Mouse (Mus musculus): ENCODE data around the gene Cdip1. TPM values are rescaled to one million over a fixed set of nuclear protein-coding genes. Genes with fewer than 3 reads are reported as not detected.
A peak's percentile ranks its signal among the peaks of the same experiment; 100 is the strongest.
"Not testable (repeated sequence)": the region's sequence is repeated elsewhere in the genome, so short reads cannot be mapped to it uniquely, and the experiment has no call there.

Cdip1 gene
- polyA plus RNA-seq, 1 experiment from 2014 or later: 114 TPM

DNA sequence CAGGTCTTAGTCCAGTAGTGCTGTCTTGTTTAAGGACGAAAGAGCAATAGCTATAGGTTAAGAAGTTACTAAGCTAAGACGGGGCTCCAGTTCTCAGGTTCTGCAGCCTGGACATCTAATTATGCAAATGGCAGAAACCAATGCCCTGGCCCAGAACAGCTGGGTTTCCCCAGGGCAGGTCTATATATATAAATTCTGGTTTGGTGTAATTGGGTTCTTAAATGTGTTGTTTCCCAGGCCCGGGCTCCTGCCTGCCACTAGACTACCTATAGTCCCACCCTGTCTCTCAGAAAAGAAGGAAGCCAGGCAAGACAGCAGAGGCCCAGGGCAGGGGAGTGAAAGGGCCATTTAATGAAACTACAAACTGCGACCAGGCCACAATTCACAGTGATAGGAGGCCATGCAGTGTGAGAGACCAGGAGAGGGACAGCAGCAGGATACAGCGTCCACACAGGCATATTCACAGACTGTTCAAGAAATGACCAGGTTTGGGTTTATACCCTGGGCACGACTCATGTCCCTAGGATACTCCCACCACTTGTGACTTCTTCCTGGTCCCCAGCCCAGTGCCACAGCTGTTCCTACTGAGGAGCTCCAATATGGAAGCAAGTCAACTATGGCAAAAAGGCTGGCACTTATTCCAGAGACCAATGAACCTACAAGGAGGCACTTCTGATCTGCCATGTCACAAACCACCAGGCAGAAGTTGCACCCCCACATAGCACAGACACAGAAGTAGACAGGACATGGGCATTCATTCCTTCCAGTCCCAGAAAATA is 22.9 kb downstream of the Cdip1 start:
- Histone ChIP-seq H3K9ac (no peak overlapping the region), H3K4me2 (no peak overlapping the region), H3K4me1 (replicated peaks) (peaks cover 7% of the 10 kb centered on the region), H3K4me3 (no peak overlapping the region), H3K27ac (no peak overlapping the region), H3K36me3 (peaks cover 64% of the 10 kb centered on the region), H3K27me3 (no peaks in the 10 kb centered on the region), H3K9me3 (replicated peaks) (no peaks in the 10 kb centered on the region)
- no peak for ATAC-seq (replicated peaks; ENCODE audit: insufficient number of reproducible peaks, insufficient read depth, low FRiP score, low read depth)
- WGBS: 79% methylated on average over 6 of the region's 6 CpGs

DNA sequence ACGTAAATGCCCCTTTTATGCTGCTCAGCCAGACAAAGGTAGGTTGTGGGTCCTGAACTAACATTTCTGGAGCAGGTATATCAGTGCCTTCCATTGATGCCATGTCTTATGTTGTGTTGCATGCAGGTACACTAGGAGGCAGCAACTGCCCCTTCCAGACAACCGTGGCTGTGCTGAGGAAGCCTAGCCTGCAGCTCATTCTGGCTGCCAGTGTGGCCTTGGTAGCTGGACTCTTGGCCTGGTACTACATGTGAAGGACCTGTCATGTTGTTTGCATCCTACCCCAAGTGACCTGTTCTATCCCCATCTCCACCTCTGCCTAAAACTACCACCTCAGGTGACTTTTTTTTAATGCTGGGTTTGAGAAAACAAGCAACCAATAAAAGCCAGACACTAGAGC is 24.2 kb downstream of the Cdip1 start:
- peaks cover 9% of the 10 kb centered on the region; the same call in 1 of the 2 replicates for H3K4me1 ChIP-seq (replicated peaks)
- H3K36me3 ChIP-seq: peaks cover 64% of the 10 kb centered on the region
- no peak overlapping the region for H3K9ac ChIP-seq
- WGBS: 79% methylated on average over 2 of the region's 2 CpGs
- H3K9me3 ChIP-seq (replicated peaks): no peaks in the 10 kb centered on the region
- H3K4me2 ChIP-seq: no peak overlapping the region
- no peak for ATAC-seq (replicated peaks; ENCODE audit: insufficient number of reproducible peaks, insufficient read depth, low FRiP score, low read depth)
- no peak overlapping the region for H3K27ac ChIP-seq
- H3K4me3 ChIP-seq: no peak overlapping the region
- H3K27me3 ChIP-seq: no peaks in the 10 kb centered on the region

DNA sequence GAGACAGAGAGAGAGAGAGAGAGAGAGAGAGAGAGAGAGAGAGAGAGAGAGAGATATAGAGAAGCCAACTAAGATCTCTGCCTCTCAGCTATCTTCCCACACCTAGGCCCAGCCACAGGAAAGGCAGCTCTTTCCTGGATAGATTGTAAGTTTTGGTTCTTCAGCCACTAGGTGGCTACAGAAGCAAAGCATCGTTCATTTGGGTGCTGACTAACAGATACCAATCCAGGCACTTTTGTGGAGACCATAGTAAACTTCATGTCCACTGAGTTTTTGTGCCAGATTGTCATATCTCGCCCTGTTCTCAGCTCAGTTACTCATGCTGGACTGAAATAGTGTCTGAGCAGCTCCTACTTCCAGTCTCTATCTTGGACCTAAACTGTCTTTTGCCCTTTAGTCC is 26.8 kb downstream of the Cdip1 start:
- Histone ChIP-seq H3K27me3 (no peaks in the 10 kb centered on the region), H3K36me3 (peaks cover 41% of the 10 kb centered on the region), H3K4me2 (no peak overlapping the region), H3K27ac (peak overlapping the region; percentile 6; the same call in 1 of the 2 replicates), H3K9me3 (replicated peaks) (no peaks in the 10 kb centered on the region), H3K4me3 (no peak overlapping the region), H3K9ac (no peak overlapping the region), H3K4me1 (replicated peaks) (peaks cover 16% of the 10 kb centered on the region)
- peak; percentile 45; the same call in 1 of the 2 replicates for ATAC-seq (replicated peaks; ENCODE audit: insufficient number of reproducible peaks, insufficient read depth, low FRiP score, low read depth)
- WGBS: 22% methylated on average over 2 of the region's 2 CpGs

DNA sequence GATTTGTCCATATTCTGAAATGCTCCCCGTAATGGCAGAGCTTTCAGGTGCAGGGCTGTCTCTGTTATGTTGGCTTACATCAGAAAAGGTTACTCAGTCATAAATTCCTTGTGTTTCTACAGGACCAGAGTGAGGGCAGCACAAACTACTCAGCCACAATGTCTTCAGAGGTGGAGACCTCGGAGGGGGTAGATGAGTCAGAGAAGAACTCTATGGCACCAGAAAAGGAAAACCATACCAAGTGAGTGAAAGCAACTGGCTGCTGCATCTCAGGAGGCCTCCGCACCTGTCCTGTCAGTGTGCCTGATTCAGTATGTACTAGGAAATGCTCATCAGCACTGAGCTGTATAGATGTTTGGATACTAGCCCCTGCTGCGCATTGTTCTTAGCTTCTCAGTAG is 27.7 kb downstream of the Cdip1 start:
- Histone ChIP-seq H3K4me2 (no peak overlapping the region), H3K36me3 (peaks cover 32% of the 10 kb centered on the region)

DNA sequence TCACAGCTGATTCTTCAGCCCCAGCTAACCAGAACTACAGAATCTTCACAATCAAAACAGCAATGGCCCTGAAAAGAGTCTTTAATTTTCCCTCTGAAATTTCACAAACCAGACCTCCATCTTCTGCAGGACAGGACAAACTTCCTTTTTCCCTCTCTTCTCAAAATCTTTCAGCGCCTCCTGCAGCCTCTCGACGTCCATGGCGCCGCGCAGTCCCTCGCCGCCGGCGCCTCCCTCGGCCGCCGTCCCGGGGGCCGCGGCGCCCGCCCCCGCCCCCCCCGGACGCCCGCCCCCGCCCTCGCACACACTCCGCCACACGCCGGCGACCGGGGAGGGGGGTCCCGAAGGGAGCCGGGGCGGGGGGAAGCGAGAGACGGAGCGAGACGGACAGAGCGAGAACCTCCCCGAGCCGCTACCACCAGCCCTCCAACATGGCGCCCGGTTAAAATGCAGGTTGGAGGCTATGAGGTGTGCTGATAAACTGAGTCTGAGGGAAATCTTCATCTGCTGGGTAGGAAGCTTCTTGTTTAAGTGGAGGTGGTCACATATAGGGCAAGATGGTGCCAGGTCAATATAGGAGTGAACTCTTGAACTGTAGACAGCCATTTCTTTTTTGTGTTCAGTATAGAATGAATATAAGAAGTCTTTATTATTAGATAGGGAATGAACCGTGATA is 33.3 kb downstream of the Cdip1 start:
- H3K4me2 ChIP-seq: peak overlapping the region; percentile 48
- not testable (repeated sequence) for H3K9ac ChIP-seq; H3K9me3 ChIP-seq (replicated peaks); H3K36me3 ChIP-seq; H3K27me3 ChIP-seq
- H3K4me1 ChIP-seq (replicated peaks): peaks cover 36% of the 10 kb centered on the region
- ATAC-seq (replicated peaks; ENCODE audit: insufficient number of reproducible peaks, insufficient read depth, low FRiP score, low read depth): peak; percentile 81
- 2% methylated on average over 36 of the region's 42 CpGs for WGBS
- peak overlapping the region; percentile 76 for H3K27ac ChIP-seq
- peak overlapping the region; percentile 53 for H3K4me3 ChIP-seq

More for the DNA sequence above, 27.7 kb downstream of the Cdip1 start:
- ATAC-seq (replicated peaks; ENCODE audit: insufficient number of reproducible peaks, insufficient read depth, low FRiP score, low read depth): no peak
- H3K27me3 ChIP-seq: no peaks in the 10 kb centered on the region
- no peak overlapping the region for H3K9ac ChIP-seq
- 78% methylated on average over 4 of the region's 4 CpGs for WGBS
- H3K27ac ChIP-seq: no peak overlapping the region
- H3K9me3 ChIP-seq (replicated peaks): no peaks in the 10 kb centered on the region
- H3K4me3 ChIP-seq: no peak overlapping the region
- peaks cover 21% of the 10 kb centered on the region for H3K4me1 ChIP-seq (replicated peaks)

DNA sequence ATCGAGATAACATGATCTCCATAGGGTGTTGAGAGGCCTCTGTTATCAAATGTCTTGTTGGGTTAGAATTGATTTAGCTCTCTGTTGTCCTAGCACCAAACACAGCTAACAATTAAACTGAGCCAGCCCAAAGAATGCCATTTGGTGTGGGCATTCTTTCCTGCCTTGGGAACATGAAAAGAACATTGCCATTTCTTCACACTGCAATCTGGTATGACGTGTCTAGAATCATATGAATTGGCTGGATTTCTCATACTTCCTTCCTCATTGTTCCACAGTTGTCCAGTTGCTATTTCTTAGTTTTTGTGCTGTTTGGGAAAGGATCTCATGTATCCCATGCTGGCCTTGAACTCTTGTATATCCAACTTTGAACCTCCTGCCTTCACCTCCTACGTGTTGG is 36.0 kb downstream of the Cdip1 start:
- no peak for ATAC-seq (replicated peaks; ENCODE audit: insufficient number of reproducible peaks, insufficient read depth, low FRiP score, low read depth)
- Histone ChIP-seq H3K4me3 (no peak overlapping the region), H3K27ac (no peak overlapping the region), H3K9ac (no peak overlapping the region), H3K36me3 (peaks cover 5% of the 10 kb centered on the region; the same call in 1 of the 2 replicates), H3K4me2 (no peak overlapping the region), H3K4me1 (replicated peaks) (peaks cover 26% of the 10 kb centered on the region), H3K9me3 (replicated peaks) (no peaks in the 10 kb centered on the region), H3K27me3 (no peaks in the 10 kb centered on the region)
- WGBS: 83% methylated on average over 3 of the region's 3 CpGs

DNA sequence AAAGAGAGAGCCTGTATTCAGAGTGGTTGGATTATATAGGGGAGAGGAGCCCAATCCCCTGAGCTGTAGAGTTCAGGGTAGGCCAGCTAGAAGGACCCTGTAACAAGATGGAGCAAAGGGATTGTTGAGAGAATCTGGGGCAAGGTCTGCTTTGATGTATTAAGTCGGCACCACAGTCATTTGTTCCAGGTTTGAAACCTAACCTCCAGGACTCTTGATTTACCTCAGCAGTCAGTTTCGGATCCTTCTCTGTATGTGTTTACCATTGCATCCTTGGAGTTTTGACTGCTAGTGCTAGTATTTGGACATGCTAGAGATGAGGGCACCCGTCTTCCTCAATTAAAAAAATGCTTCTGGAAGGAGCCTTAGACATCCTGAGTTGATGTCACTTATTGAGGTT is 37.9 kb downstream of the Cdip1 start:
- Histone ChIP-seq H3K4me2 (no peak overlapping the region), H3K9me3 (replicated peaks) (no peaks in the 10 kb centered on the region), H3K27ac (no peak overlapping the region), H3K4me1 (replicated peaks) (peaks cover 18% of the 10 kb centered on the region), H3K4me3 (no peak overlapping the region), H3K36me3 (peaks cover 5% of the 10 kb centered on the region; the same call in 1 of the 2 replicates), H3K27me3 (no peaks in the 10 kb centered on the region), H3K9ac (no peak overlapping the region)
- no peak for ATAC-seq (replicated peaks; ENCODE audit: insufficient number of reproducible peaks, insufficient read depth, low FRiP score, low read depth)
- WGBS: 87% methylated on average over 3 of the region's 3 CpGs

DNA sequence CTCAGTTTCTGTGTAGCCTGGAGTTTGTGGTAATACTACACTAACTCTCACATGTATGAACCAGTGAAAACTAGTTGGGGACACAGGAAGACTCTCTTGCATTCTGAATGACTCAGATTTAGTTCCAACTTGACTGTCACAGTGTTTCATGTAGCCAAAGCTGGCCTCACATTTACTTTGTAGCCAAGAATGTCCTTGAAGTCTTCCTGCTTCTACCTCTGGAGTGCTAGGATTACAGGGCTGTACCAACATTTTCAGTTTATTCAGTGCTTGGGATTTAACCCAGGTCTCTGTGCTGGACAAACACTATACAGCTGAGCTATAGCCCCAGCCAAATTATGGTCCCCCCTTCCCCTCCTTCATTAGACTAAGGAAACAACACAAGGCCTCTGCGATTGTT is 47.9 kb downstream of the Cdip1 start:
- H3K9me3 ChIP-seq (replicated peaks): no peaks in the 10 kb centered on the region
- H3K4me2 ChIP-seq: no peak overlapping the region
- no peak for ATAC-seq (replicated peaks; ENCODE audit: insufficient number of reproducible peaks, insufficient read depth, low FRiP score, low read depth)
- WGBS: 100% methylated on average over 1 of the region's 1 CpGs
- no peaks in the 10 kb centered on the region; the same call in 1 of the 2 replicates for H3K36me3 ChIP-seq
- H3K27ac ChIP-seq: no peak overlapping the region
- no peak overlapping the region for H3K4me3 ChIP-seq
- H3K27me3 ChIP-seq: no peaks in the 10 kb centered on the region
- H3K4me1 ChIP-seq (replicated peaks): no peaks in the 10 kb centered on the region
- H3K9ac ChIP-seq: no peak overlapping the region

DNA sequence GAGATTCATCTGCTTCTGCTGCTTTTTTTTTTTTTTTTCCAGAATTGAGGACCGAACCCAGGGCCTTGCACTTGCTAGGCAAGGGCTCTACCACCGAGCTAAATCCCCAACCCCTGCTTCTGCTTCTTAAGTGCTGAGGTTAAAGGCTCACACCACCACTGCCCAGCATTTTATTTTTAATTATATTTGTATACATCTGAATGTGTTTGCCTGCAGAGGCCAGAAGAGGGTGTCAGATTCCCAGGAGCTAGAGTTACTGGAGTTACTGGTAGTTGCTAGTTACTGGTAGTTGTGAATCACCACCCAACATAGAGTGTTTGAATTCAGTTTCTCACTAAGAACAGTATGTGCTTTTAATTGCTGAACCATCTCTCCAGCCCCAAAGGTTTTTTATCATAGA is 50.1 kb downstream of the Cdip1 start:
- H3K36me3 ChIP-seq: no peaks in the 10 kb centered on the region; the same call in 1 of the 2 replicates
- no peak overlapping the region for H3K4me3 ChIP-seq
- H3K27me3 ChIP-seq: no peaks in the 10 kb centered on the region
- ATAC-seq (replicated peaks; ENCODE audit: insufficient number of reproducible peaks, insufficient read depth, low FRiP score, low read depth): no peak
- H3K9ac ChIP-seq: no peak overlapping the region
- no peak overlapping the region for H3K27ac ChIP-seq
- H3K4me2 ChIP-seq: no peak overlapping the region
- H3K4me1 ChIP-seq (replicated peaks): no peaks in the 10 kb centered on the region
- H3K9me3 ChIP-seq (replicated peaks): no peaks in the 10 kb centered on the region
- WGBS: 82% methylated on average over 2 of the region's 2 CpGs

DNA sequence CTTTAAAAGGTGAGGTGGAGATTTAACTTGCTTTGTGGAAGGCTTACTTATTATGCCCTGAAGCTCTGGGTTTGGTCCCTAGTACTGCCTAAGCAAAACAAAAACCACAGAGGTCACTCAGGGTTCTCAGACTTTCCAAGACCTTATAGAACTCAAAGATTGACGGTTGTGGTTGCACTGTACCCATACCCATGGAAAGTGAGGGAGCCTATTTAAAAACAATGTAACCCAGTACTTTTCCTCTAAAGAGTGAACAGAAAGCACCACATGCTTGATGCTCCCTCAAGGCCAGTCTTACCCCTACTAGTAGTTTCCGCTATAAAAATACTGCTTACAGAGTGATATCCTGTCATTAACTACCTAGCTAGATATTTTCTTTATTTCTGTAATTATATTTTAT is 53.8 kb downstream of the Cdip1 start:
- Histone ChIP-seq H3K9me3 (replicated peaks) (no peaks in the 10 kb centered on the region), H3K4me2 (no peak overlapping the region), H3K27ac (no peak overlapping the region), H3K27me3 (no peaks in the 10 kb centered on the region), H3K4me1 (replicated peaks) (no peaks in the 10 kb centered on the region), H3K36me3 (no peaks in the 10 kb centered on the region; the same call in 1 of the 2 replicates), H3K4me3 (no peak overlapping the region), H3K9ac (no peak overlapping the region)
- WGBS: 83% methylated on average over 2 of the region's 2 CpGs
- ATAC-seq (replicated peaks; ENCODE audit: insufficient number of reproducible peaks, insufficient read depth, low FRiP score, low read depth): no peak

DNA sequence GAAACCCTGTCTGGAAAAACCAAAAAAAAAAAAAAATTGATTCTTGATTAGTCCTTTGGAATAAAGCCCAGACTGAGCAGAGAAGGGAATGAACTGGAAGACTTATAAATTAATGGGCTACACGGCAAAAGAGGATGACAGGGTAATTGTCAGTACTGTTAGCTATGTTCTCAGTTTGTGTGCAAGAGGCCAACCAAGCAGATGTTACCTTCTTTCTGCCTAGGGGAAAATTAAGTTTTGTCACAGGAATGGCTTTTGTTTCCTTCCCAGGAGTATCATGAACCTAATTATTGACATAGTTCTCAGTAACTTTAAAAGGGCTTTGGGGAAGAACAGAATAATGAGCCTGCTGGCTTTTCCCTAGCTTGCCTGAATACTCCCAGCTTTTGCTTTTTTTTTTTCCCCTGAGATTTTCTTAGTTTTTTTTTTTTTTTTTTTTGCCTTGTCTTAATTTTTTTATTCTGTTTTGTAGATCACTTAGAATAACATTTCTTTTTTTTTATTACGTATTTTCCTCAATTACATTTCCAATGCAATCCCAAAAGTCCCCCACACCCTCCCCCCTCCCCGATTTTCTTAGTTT is 59.2 kb downstream of the Cdip1 start:
- Histone ChIP-seq H3K4me3 (no peak overlapping the region), H3K4me2 (no peak overlapping the region), H3K27ac (no peak overlapping the region), H3K27me3 (no peaks in the 10 kb centered on the region), H3K9ac (no peak overlapping the region), H3K9me3 (replicated peaks) (no peaks in the 10 kb centered on the region), H3K36me3 (no peaks in the 10 kb centered on the region; the same call in 1 of the 2 replicates), H3K4me1 (replicated peaks) (peaks cover 20% of the 10 kb centered on the region)
- no peak for ATAC-seq (replicated peaks; ENCODE audit: insufficient number of reproducible peaks, insufficient read depth, low FRiP score, low read depth)
- WGBS: 67% methylated on average over 3 of the region's 3 CpGs
